Mouse (Mus musculus): ENCODE results near the gene Cox6a2. TPM values are rescaled to one million over a fixed set of nuclear protein-coding genes. Genes with fewer than 3 reads are reported as not detected.
A peak's percentile ranks its signal among the peaks of the same experiment; 100 is the strongest.

Gene Cox6a2
- total RNA-seq, 1 experiment, result 0.36 TPM

GRCm38 (mm10) chr7:128234796-128235195 lies 28.6 kb upstream of the Cox6a2 start:
- in situ Hi-C loops (cut with MboI; ENCODE audit: low sequenced_read_pairs in 2 of 2, unreplicated experiment in 2 of 2), result no loop called here

GRCm38 (mm10) chr7:128231741-128232140 lies 25.6 kb upstream of the Cox6a2 start:
- TF ChIP-seq CHD2 (IDR thresholded peaks at IDR 0.05; ENCODE audit: low read depth, low read length), result no peak
- TF ChIP-seq MAFK (IDR thresholded peaks at IDR 0.05; ENCODE audit: insufficient read depth, low read depth, low read length), result no peak
- no peak for TF ChIP-seq ZNF384 (IDR thresholded peaks at IDR 0.05; ENCODE audit: low read depth, low read length)
- TF ChIP-seq HCFC1 (IDR thresholded peaks at IDR 0.05; ENCODE audit: borderline replicate concordance, insufficient read depth, low read length), result no peak
- no peak for TF ChIP-seq ZC3H11A (IDR thresholded peaks at IDR 0.05; ENCODE audit: borderline replicate concordance, low read depth, low read length)

More at GRCm38 (mm10) chr7:128234796-128235195, 28.6 kb upstream of the Cox6a2 start:
- no peak for DNase-seq (ENCODE audit: low read depth, low spot score)
- H3K4me3 ChIP-seq (ENCODE audit: insufficient read depth in 1 of 2, low read depth in 1 of 2, low read length in 2 of 2, poor library complexity in 1 of 2, severe bottlenecking in 1 of 2), result no peak overlapping the region
- TF ChIP-seq ZC3H11A (IDR thresholded peaks at IDR 0.05; ENCODE audit: borderline replicate concordance, low read depth, low read length), result no peak
- no peak for TF ChIP-seq CHD2 (IDR thresholded peaks at IDR 0.05; ENCODE audit: low read depth, low read length)
- TF ChIP-seq MAFK (IDR thresholded peaks at IDR 0.05; ENCODE audit: insufficient read depth, low read depth, low read length), result no peak
- no peak for TF ChIP-seq ZNF384 (IDR thresholded peaks at IDR 0.05; ENCODE audit: low read depth, low read length)
- TF ChIP-seq HCFC1 (IDR thresholded peaks at IDR 0.05; ENCODE audit: borderline replicate concordance, insufficient read depth, low read length), result no peak
- no peaks in the 10 kb centered on the region for H3K9me3 ChIP-seq (ENCODE audit: control insufficient read depth, insufficient read depth, low read depth, low read length)
- no peak overlapping the region for H3K9ac ChIP-seq (ENCODE audit: insufficient read depth, low read depth, low read length, poor library complexity, severe bottlenecking)
- H3K4me1 ChIP-seq (ENCODE audit: control insufficient read depth in 2 of 2, insufficient read depth in 2 of 2, low read length in 2 of 2, poor library complexity in 1 of 2), result peaks cover 0 to 2% of the 10 kb centered on the region in 2 experiments; a peak in 1 of 4 replicates
- no peak overlapping the region for H3K27ac ChIP-seq (ENCODE audit: insufficient read depth, low read depth, low read length, poor library complexity, severe bottlenecking)
- H3K36me3 ChIP-seq (ENCODE audit: control insufficient read depth, insufficient read depth, low read length, poor library complexity, severe bottlenecking), result peaks cover under 1% of the 10 kb centered on the region; the same call in 1 of the 2 replicates

GRCm38 (mm10) chr7:128220936-128221335 lies 14.7 kb upstream of the Cox6a2 start:
- Histone ChIP-seq H3K9me3 (ENCODE audit: control insufficient read depth, insufficient read depth, low read depth, low read length) (no peaks in the 10 kb centered on the region), H3K4me1 (ENCODE audit: control insufficient read depth in 2 of 2, insufficient read depth in 2 of 2, low read length in 2 of 2, poor library complexity in 1 of 2) (no peaks in the 10 kb centered on the region), H3K9ac (ENCODE audit: insufficient read depth, low read depth, low read length, poor library complexity, severe bottlenecking) (no peak overlapping the region), H3K27ac (ENCODE audit: insufficient read depth, low read depth, low read length, poor library complexity, severe bottlenecking) (no peak overlapping the region), H3K4me3 (ENCODE audit: insufficient read depth in 1 of 2, low read depth in 1 of 2, low read length in 2 of 2, poor library complexity in 1 of 2, severe bottlenecking in 1 of 2) (no peak overlapping the region), H3K36me3 (ENCODE audit: control insufficient read depth, insufficient read depth, low read length, poor library complexity, severe bottlenecking) (no peaks in the 10 kb centered on the region; the same call in 1 of the 2 replicates)
- in situ Hi-C loops (cut with MboI; ENCODE audit: low sequenced_read_pairs in 2 of 2, unreplicated experiment in 2 of 2), result loop anchor here in 1 of 2 experiments (25.0 kb wide), 1 partner anchor 209 kb away; the partner anchor contains the start of gene Trim72
- no peak for TF ChIP-seq ZNF384 (IDR thresholded peaks at IDR 0.05; ENCODE audit: low read depth, low read length)
- no peak for TF ChIP-seq CHD2 (IDR thresholded peaks at IDR 0.05; ENCODE audit: low read depth, low read length)
- DNase-seq (ENCODE audit: low read depth, low spot score), result no peak

More at GRCm38 (mm10) chr7:128231741-128232140, 25.6 kb upstream of the Cox6a2 start:
- no peaks in the 10 kb centered on the region for H3K4me1 ChIP-seq (ENCODE audit: control insufficient read depth in 2 of 2, insufficient read depth in 2 of 2, low read length in 2 of 2, poor library complexity in 1 of 2)
- in situ Hi-C loops (cut with MboI; ENCODE audit: low sequenced_read_pairs in 2 of 2, unreplicated experiment in 2 of 2), result no loop called here
- DNase-seq (ENCODE audit: low read depth, low spot score), result peak; percentile 66
- no peak overlapping the region for H3K4me3 ChIP-seq (ENCODE audit: insufficient read depth in 1 of 2, low read depth in 1 of 2, low read length in 2 of 2, poor library complexity in 1 of 2, severe bottlenecking in 1 of 2)
- no peak overlapping the region for H3K9ac ChIP-seq (ENCODE audit: insufficient read depth, low read depth, low read length, poor library complexity, severe bottlenecking)
- no peaks in the 10 kb centered on the region for H3K36me3 ChIP-seq (ENCODE audit: control insufficient read depth, insufficient read depth, low read length, poor library complexity, severe bottlenecking)
- H3K9me3 ChIP-seq (ENCODE audit: control insufficient read depth, insufficient read depth, low read depth, low read length), result no peaks in the 10 kb centered on the region
- no peak overlapping the region for H3K27ac ChIP-seq (ENCODE audit: insufficient read depth, low read depth, low read length, poor library complexity, severe bottlenecking)

- in situ Hi-C loops (cut with MboI; ENCODE audit: low sequenced_read_pairs in 2 of 2, unreplicated experiment in 2 of 2), result loop anchor here in 1 of 2 experiments (25.0 kb wide), 1 partner anchor 208 kb away; the partner anchor contains the start of gene Trim72
- no peaks in the 10 kb centered on the region; the same call in 1 of the 2 replicates for H3K36me3 ChIP-seq (ENCODE audit: control insufficient read depth, insufficient read depth, low read length, poor library complexity, severe bottlenecking)
Measured at GRCm38 (mm10) chr7:128219952-128220351, 13.8 kb upstream of the Cox6a2 start.

GRCm38 (mm10) chr7:128209826-128210225 lies 3.6 kb upstream of the Cox6a2 start:
- in situ Hi-C loops (cut with MboI; ENCODE audit: low sequenced_read_pairs in 2 of 2, unreplicated experiment in 2 of 2), result loop anchor here (10.0 to 25.0 kb wide), 2 partner anchors 195 to 198 kb away; partner anchors contain the start of gene Trim72 (in 1 of the 2)
- TF ChIP-seq ZC3H11A (IDR thresholded peaks at IDR 0.05; ENCODE audit: borderline replicate concordance, low read depth, low read length), result no peak
- TF ChIP-seq CHD2 (IDR thresholded peaks at IDR 0.05; ENCODE audit: low read depth, low read length), result no peak
- no peak for TF ChIP-seq HCFC1 (IDR thresholded peaks at IDR 0.05; ENCODE audit: borderline replicate concordance, insufficient read depth, low read length)
- TF ChIP-seq ZNF384 (IDR thresholded peaks at IDR 0.05; ENCODE audit: low read depth, low read length), result no peak
- no peak for TF ChIP-seq MAFK (IDR thresholded peaks at IDR 0.05; ENCODE audit: insufficient read depth, low read depth, low read length)

More at GRCm38 (mm10) chr7:128219952-128220351, 13.8 kb upstream of the Cox6a2 start:
- H3K27ac ChIP-seq (ENCODE audit: insufficient read depth, low read depth, low read length, poor library complexity, severe bottlenecking), result no peak overlapping the region
- TF ChIP-seq ZC3H11A (IDR thresholded peaks at IDR 0.05; ENCODE audit: borderline replicate concordance, low read depth, low read length), result no peak
- no peak overlapping the region for H3K9ac ChIP-seq (ENCODE audit: insufficient read depth, low read depth, low read length, poor library complexity, severe bottlenecking)
- H3K4me1 ChIP-seq (ENCODE audit: control insufficient read depth in 2 of 2, insufficient read depth in 2 of 2, low read length in 2 of 2, poor library complexity in 1 of 2), result no peaks in the 10 kb centered on the region
- no peaks in the 10 kb centered on the region for H3K9me3 ChIP-seq (ENCODE audit: control insufficient read depth, insufficient read depth, low read depth, low read length)
- DNase-seq (ENCODE audit: low read depth, low spot score), result no peak
- H3K4me3 ChIP-seq (ENCODE audit: insufficient read depth in 1 of 2, low read depth in 1 of 2, low read length in 2 of 2, poor library complexity in 1 of 2, severe bottlenecking in 1 of 2), result no peak overlapping the region

More at GRCm38 (mm10) chr7:128209826-128210225, 3.6 kb upstream of the Cox6a2 start:
- Histone ChIP-seq H3K36me3 (ENCODE audit: control insufficient read depth, insufficient read depth, low read length, poor library complexity, severe bottlenecking) (no peaks in the 10 kb centered on the region), H3K9ac (ENCODE audit: insufficient read depth, low read depth, low read length, poor library complexity, severe bottlenecking) (no peak overlapping the region), H3K4me1 (ENCODE audit: control insufficient read depth in 2 of 2, insufficient read depth in 2 of 2, low read length in 2 of 2, poor library complexity in 1 of 2) (no peaks in the 10 kb centered on the region), H3K27ac (ENCODE audit: insufficient read depth, low read depth, low read length, poor library complexity, severe bottlenecking) (no peak overlapping the region), H3K9me3 (ENCODE audit: control insufficient read depth, insufficient read depth, low read depth, low read length) (no peaks in the 10 kb centered on the region), H3K4me3 (ENCODE audit: insufficient read depth in 1 of 2, low read depth in 1 of 2, low read length in 2 of 2, poor library complexity in 1 of 2, severe bottlenecking in 1 of 2) (no peak overlapping the region)
- no peak for DNase-seq (ENCODE audit: low read depth, low spot score)

Data from ES-E14 (cell line).